In the genomic region with DNA sequence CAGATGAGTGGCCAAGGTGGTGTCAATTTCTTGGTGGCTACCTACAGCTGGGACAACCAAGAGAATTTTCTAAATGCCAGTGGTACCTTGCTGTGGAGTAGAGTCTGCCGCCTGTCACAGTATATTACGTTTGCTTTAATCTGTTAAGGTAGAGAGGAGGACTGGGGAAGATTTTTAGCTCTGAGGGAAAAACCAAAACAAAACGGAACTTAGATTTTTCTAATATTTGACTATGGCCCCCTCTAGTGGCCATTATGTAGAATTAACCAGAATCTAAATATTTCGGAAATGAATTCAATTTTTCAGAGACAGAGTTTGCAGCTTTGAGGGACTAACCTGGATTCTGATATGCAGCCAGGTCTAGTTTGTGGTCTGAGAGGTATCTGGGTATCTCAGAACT, we compare ENCODE assay signal across 8 mouse cellular contexts. TPM values are rescaled to one million over a fixed set of nuclear protein-coding genes. Genes with fewer than 3 reads are reported as not detected.
DNase-seq lines count a peak whose midpoint lies in the region; ATAC-seq and TF ChIP-seq lines count a peak whose summit lies in the region.

No protein-coding gene starts in this region.

- H3K4me1 ChIP-seq in embryonic facial prominence, embryonic 11.5 days (ENCODE audit: control insufficient read depth, insufficient read depth, low read length) = no peaks in the 10 kb centered on the region
- H3K4me1 ChIP-seq in embryonic facial prominence, embryonic 10.5 days = no peaks in the 10 kb centered on the region
- H3K4me1 ChIP-seq in midbrain, embryonic 12.5 days = no peaks in the 10 kb centered on the region
- no peaks in the 10 kb centered on the region for H3K4me1 ChIP-seq in midbrain, embryonic 10.5 days
- H3K4me1 ChIP-seq in limb, embryonic 14.5 days (ENCODE audit: control insufficient read depth, insufficient read depth, low read length) = no peaks in the 10 kb centered on the region
- H3K4me1 ChIP-seq in thymus, adult 2 months (replicated peaks; ENCODE audit: control insufficient read depth, insufficient read depth, low read length) = 0 out of 2 replicates have a peak, but pooled peaks cover 2% of the 10 kb centered on the region

- ATAC-seq in embryonic facial prominence, embryonic 11.5 days (replicated peaks; ENCODE audit: insufficient number of reproducible peaks, low FRiP score, low TSS enrichment, low read depth) = 0 out of 2 replicates have a peak, but pooled peaks have one; percentile 34
- ATAC-seq in midbrain, embryonic 12.5 days (ENCODE audit: low FRiP score, low read depth) = no peak
- no peak for ATAC-seq in limb, embryonic 14.5 days (ENCODE audit: low FRiP score, low read depth)

- H3K9me3 ChIP-seq in embryonic facial prominence, embryonic 11.5 days (replicated peaks; ENCODE audit: control insufficient read depth, low read length) = no peaks in the 10 kb centered on the region
- H3K9me3 ChIP-seq in embryonic facial prominence, embryonic 10.5 days = no peaks in the 10 kb centered on the region
- H3K9me3 ChIP-seq in midbrain, embryonic 12.5 days = no peaks in the 10 kb centered on the region
- H3K9me3 ChIP-seq in midbrain, embryonic 10.5 days (replicated peaks) = 0 out of 2 replicates have a peak, but pooled peaks cover 3% of the 10 kb centered on the region
- H3K9me3 ChIP-seq in limb, embryonic 14.5 days (ENCODE audit: control insufficient read depth, low read length) = no peaks in the 10 kb centered on the region

- DNase-seq in embryonic facial prominence, embryonic 11.5 days (ENCODE audit: low spot score) = peak; percentile 73
- no peak for DNase-seq in embryonic facial prominence, embryonic 10.5 days (ENCODE audit: low spot score)
- no peak for DNase-seq in midbrain, embryonic 10.5 days (ENCODE audit: low spot score)
- DNase-seq in limb, embryonic 14.5 days (ENCODE audit: low spot score) = peak; percentile 59
- no peak for DNase-seq in right cerebral cortex, adult 18-20 months
- DNase-seq in thymus, adult 2 months = no peak
- no peak for DNase-seq in left cerebral cortex, postnatal 4 days

- H3K36me3 ChIP-seq in embryonic facial prominence, embryonic 11.5 days (replicated peaks; ENCODE audit: control insufficient read depth, insufficient read depth, low read depth, low read length) = no peaks in the 10 kb centered on the region
- H3K36me3 ChIP-seq in embryonic facial prominence, embryonic 10.5 days (replicated peaks) = no peaks in the 10 kb centered on the region
- H3K36me3 ChIP-seq in midbrain, embryonic 12.5 days = no peaks in the 10 kb centered on the region
- no peaks in the 10 kb centered on the region for H3K36me3 ChIP-seq in midbrain, embryonic 10.5 days
- no peaks in the 10 kb centered on the region for H3K36me3 ChIP-seq in limb, embryonic 14.5 days (ENCODE audit: control insufficient read depth, insufficient read depth, low read length)
- no peaks in the 10 kb centered on the region for H3K36me3 ChIP-seq in thymus, adult 2 months (ENCODE audit: control insufficient read depth, insufficient read depth, low read length)

- H3K4me2 ChIP-seq in embryonic facial prominence, embryonic 11.5 days (ENCODE audit: low read depth, low read length) = no peak overlapping the region
- H3K4me2 ChIP-seq in midbrain, embryonic 12.5 days (replicated peaks) = 0 out of 2 replicates have a peak overlapping the region, but pooled peaks have one; percentile 13
- no peak overlapping the region for H3K4me2 ChIP-seq in limb, embryonic 14.5 days (replicated peaks; ENCODE audit: low read depth, low read length, severe bottlenecking)

- H3K27ac ChIP-seq in embryonic facial prominence, embryonic 11.5 days (replicated peaks; ENCODE audit: low read depth, low read length) = no peak overlapping the region
- no peak overlapping the region for H3K27ac ChIP-seq in embryonic facial prominence, embryonic 10.5 days (replicated peaks)
- no peak overlapping the region for H3K27ac ChIP-seq in midbrain, embryonic 12.5 days (replicated peaks)
- H3K27ac ChIP-seq in midbrain, embryonic 10.5 days (replicated peaks) = no peak overlapping the region
- no peak overlapping the region for H3K27ac ChIP-seq in limb, embryonic 14.5 days (replicated peaks; ENCODE audit: low read depth, low read length)
- H3K27ac ChIP-seq in thymus, adult 2 months (ENCODE audit: control insufficient read depth, insufficient read depth, low read length) = no peak overlapping the region

- no peak for TF ChIP-seq POLR2A in limb, embryonic 14.5 days (IDR thresholded peaks at IDR 0.05; ENCODE audit: borderline replicate concordance, extremely low read depth, insufficient read depth, insufficient read length)
- no peak for TF ChIP-seq POLR2A in thymus, adult 2 months (IDR thresholded peaks at IDR 0.05; ENCODE audit: control insufficient read depth, extremely low read depth, insufficient read depth, low read length, poor library complexity)

- no peak for TF ChIP-seq CTCF in thymus, adult 2 months (IDR thresholded peaks at IDR 0.05; ENCODE audit: borderline replicate concordance, control insufficient read depth, extremely low read depth, insufficient read depth, low read length, poor library complexity)

- intact Hi-C loops in left cerebral cortex, postnatal 4 days (cut with DNase I) = no loop called here

- H3K27me3 ChIP-seq in embryonic facial prominence, embryonic 11.5 days (ENCODE audit: control insufficient read depth, insufficient read depth, low read length) = no peaks in the 10 kb centered on the region
- H3K27me3 ChIP-seq in embryonic facial prominence, embryonic 10.5 days (replicated peaks; ENCODE audit: low read depth, poor library complexity, severe bottlenecking) = peaks cover 5% of the 10 kb centered on the region; the same call in 1 of the 2 replicates
- peaks cover 5% of the 10 kb centered on the region; the same call in 1 of the 2 replicates for H3K27me3 ChIP-seq in midbrain, embryonic 12.5 days
- no peaks in the 10 kb centered on the region for H3K27me3 ChIP-seq in midbrain, embryonic 10.5 days (ENCODE audit: low read depth, poor library complexity, severe bottlenecking)
- no peaks in the 10 kb centered on the region for H3K27me3 ChIP-seq in limb, embryonic 14.5 days (ENCODE audit: control insufficient read depth, insufficient read depth, low read length)
- H3K27me3 ChIP-seq in thymus, adult 2 months (ENCODE audit: control insufficient read depth, insufficient read depth, low read length) = no peaks in the 10 kb centered on the region

- WGBS in embryonic facial prominence, embryonic 11.5 days = 5% methylated on average over 4 of the region's 4 CpGs
- 4% methylated on average over 4 of the region's 4 CpGs for WGBS in embryonic facial prominence, embryonic 10.5 days
- 5% methylated on average over 4 of the region's 4 CpGs for WGBS in midbrain, embryonic 12.5 days
- 6% methylated on average over 4 of the region's 4 CpGs for WGBS in midbrain, embryonic 10.5 days
- 3% methylated on average over 4 of the region's 4 CpGs for WGBS in limb, embryonic 14.5 days
- under 1% methylated on average over 4 of the region's 4 CpGs for WGBS in thymus, adult 2 months

- no peak overlapping the region for H3K9ac ChIP-seq in embryonic facial prominence, embryonic 11.5 days (replicated peaks; ENCODE audit: low read length)
- H3K9ac ChIP-seq in midbrain, embryonic 12.5 days (replicated peaks) = no peak overlapping the region
- no peak overlapping the region for H3K9ac ChIP-seq in limb, embryonic 14.5 days (ENCODE audit: low read depth, low read length, severe bottlenecking)

- no peak overlapping the region for H3K4me3 ChIP-seq in embryonic facial prominence, embryonic 11.5 days (ENCODE audit: low read depth, low read length)
- H3K4me3 ChIP-seq in embryonic facial prominence, embryonic 10.5 days = no peak overlapping the region
- H3K4me3 ChIP-seq in midbrain, embryonic 12.5 days = no peak overlapping the region
- no peak overlapping the region for H3K4me3 ChIP-seq in midbrain, embryonic 10.5 days
- H3K4me3 ChIP-seq in limb, embryonic 14.5 days (replicated peaks; ENCODE audit: low read length) = no peak overlapping the region
- no peak overlapping the region for H3K4me3 ChIP-seq in thymus, adult 2 months (ENCODE audit: control insufficient read depth, insufficient read depth, low read length)

RNA-seq across cellular contexts. Expression of a gene that starts 59.3 kb away (rescaled TPM):
- 25.6 and 33.6 TPM in 2 replicates for polyA plus RNA-seq in embryonic facial prominence, embryonic 11.5 days (2014; fragmentation: Nextera tagmentation; extraction: Ambion mirVana)
- polyA plus RNA-seq in embryonic facial prominence, embryonic 10.5 days (2016; fragmentation: Nextera tagmentation; extraction: Ambion mirVana) = 19.9 and 21.3 TPM in 2 replicates
- polyA plus RNA-seq in midbrain, embryonic 12.5 days (2016; fragmentation: Nextera tagmentation; extraction: Ambion mirVana) = 28.3 and 28.5 TPM in 2 replicates
- 20.7 and 22.9 TPM in 2 replicates for polyA plus RNA-seq in midbrain, embryonic 10.5 days (2016; fragmentation: Nextera tagmentation; extraction: Ambion mirVana)
- 10.0 and 12.3 TPM in 2 replicates for polyA plus RNA-seq in limb, embryonic 14.5 days (2012; rRNA removed)
- polyA plus RNA-seq in limb, embryonic 14.5 days (2014; fragmentation: Nextera tagmentation; extraction: Ambion mirVana) = 14.2 and 17.1 TPM in 2 replicates
- 10.4 and 11.9 TPM in 2 replicates for polyA plus RNA-seq in thymus, adult 2 months (2012; rRNA removed)
- total RNA-seq in left cerebral cortex, postnatal 4 days (2021) = 10 to 100 TPM; 23.1 to 24.7 TPM

Comparison
In these comparisons a context has a peak if more than half of its experiments do, and no peak if none do; other contexts are left out.
1. DNase-seq: peak in embryonic facial prominence, embryonic 11.5 days (single experiment) and limb, embryonic 14.5 days (single experiment); none in embryonic facial prominence, embryonic 10.5 days (single experiment), midbrain, embryonic 10.5 days (single experiment), right cerebral cortex, adult 18-20 months (single experiment), thymus, adult 2 months (single experiment) and left cerebral cortex, postnatal 4 days (single experiment).